Mouse (Mus musculus): ENCODE results near the gene Ostc. TPM values are rescaled to one million over a fixed set of nuclear protein-coding genes. Genes with fewer than 3 reads are reported as not detected.
A peak's percentile ranks its signal among the peaks of the same experiment; 100 is the strongest.

The Ostc gene
- polyA plus RNA-seq, 1 experiment from 2014 or later = 387 TPM

DNA sequence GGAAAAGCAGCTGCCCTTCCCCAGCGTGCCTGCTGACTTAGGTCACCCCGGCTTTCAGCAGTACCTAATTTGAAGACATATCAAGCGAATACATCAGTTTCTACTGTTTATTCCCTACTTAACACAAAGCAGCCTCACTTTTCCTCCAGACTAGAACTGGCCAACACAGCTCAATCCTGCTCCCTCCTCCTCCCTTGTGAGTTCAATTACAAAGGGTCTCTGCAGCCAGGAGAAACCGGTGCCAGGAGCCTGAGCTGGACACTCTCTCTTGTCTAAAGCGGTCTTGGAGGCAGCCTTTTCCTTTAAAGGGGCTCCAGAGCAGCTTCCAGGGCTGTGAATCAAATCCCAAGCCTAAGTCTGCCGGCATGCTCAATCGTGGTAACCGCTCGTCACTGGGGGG is 27.1 kb downstream of the Ostc start:
- peak; percentile 34 for ATAC-seq (ENCODE audit: insufficient number of reproducible peaks, low FRiP score, low TSS enrichment, low read depth)
- Histone ChIP-seq H3K27me3 (no peaks in the 10 kb centered on the region), H3K9me3 (replicated peaks) (no peaks in the 10 kb centered on the region), H3K27ac (replicated peaks) (no peak overlapping the region), H3K4me2 (replicated peaks) (no peak overlapping the region), H3K36me3 (no peaks in the 10 kb centered on the region), H3K9ac (no peak overlapping the region), H3K4me3 (replicated peaks) (no peak overlapping the region), H3K4me1 (no peaks in the 10 kb centered on the region)
- WGBS = 77% methylated on average over 9 of the region's 9 CpGs

DNA sequence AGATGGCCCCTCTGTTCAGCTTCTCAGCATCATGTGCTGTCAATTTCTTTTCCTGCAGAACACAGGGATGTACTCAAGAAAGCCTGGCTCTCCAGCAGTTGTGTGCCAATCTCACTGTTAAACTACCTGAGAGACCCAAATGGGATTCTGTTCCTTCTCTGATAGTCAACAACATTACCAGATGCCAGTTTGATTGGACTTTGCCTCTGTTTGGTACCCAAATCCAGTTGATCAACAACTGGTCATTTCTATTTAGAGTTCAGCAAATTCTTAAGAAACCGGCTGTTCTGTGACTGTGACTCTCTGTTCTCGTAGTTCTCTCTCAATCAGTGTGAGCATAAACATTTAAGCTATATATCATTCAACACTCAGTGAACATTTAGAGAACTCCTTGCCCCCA is 28.0 kb downstream of the Ostc start:
- no peaks in the 10 kb centered on the region for H3K36me3 ChIP-seq
- 89% methylated on average over 2 of the region's 2 CpGs for WGBS
- no peak overlapping the region for H3K4me2 ChIP-seq (replicated peaks)
- no peak overlapping the region for H3K4me3 ChIP-seq (replicated peaks)
- H3K4me1 ChIP-seq = no peaks in the 10 kb centered on the region
- no peak overlapping the region for H3K27ac ChIP-seq (replicated peaks)
- no peak overlapping the region for H3K9ac ChIP-seq
- no peaks in the 10 kb centered on the region for H3K9me3 ChIP-seq (replicated peaks)
- H3K27me3 ChIP-seq = no peaks in the 10 kb centered on the region
- no peak for ATAC-seq (ENCODE audit: insufficient number of reproducible peaks, low FRiP score, low TSS enrichment, low read depth)

DNA sequence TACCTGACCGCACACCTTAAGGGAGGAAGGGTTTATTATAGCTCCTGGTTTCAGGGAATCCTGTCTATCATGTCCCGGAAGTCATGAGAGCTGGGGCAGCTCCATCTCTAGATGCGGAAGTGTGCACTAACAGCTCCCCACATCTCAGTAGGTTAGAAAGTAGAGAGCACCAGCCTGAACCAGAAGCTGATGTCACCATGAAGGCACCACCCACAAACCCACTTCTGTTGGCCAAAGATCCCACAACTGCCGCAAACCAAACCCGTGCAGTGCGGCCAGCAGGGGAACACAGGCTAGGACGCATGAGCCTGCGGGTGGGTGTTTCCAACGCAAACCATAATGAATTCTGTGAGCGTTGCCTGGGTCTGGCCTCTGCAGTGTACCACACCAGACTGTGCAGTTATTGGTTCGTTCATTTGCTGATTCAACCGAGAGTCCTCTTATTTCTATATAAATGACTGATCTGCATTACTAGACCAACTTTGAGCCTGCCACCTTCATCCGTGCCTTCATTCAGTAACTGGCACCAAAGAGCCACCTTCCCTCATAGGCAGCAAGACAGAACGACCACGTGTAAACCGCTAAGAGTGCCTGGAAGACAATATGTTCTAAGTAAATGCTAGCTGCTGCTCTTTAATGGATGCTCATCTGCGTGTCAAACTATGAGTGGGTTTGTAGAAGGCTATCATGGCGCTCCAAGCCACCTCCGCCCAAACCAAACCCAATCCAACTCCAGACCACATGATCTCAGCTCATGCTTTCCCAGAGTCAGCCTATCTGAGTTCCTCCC is 31.4 kb downstream of the Ostc start:
- H3K9me3 ChIP-seq (replicated peaks) = no peaks in the 10 kb centered on the region
- H3K36me3 ChIP-seq = no peaks in the 10 kb centered on the region
- no peak overlapping the region for H3K4me3 ChIP-seq (replicated peaks)
- H3K27ac ChIP-seq (replicated peaks) = no peak overlapping the region
- no peak overlapping the region for H3K4me2 ChIP-seq (replicated peaks)
- no peaks in the 10 kb centered on the region for H3K27me3 ChIP-seq
- 93% methylated on average over 19 of the region's 19 CpGs for WGBS
- H3K9ac ChIP-seq = no peak overlapping the region
- no peak for ATAC-seq (ENCODE audit: insufficient number of reproducible peaks, low FRiP score, low TSS enrichment, low read depth)
- 0 out of 2 replicates have a peak, but pooled peaks cover 2% of the 10 kb centered on the region for H3K4me1 ChIP-seq

DNA sequence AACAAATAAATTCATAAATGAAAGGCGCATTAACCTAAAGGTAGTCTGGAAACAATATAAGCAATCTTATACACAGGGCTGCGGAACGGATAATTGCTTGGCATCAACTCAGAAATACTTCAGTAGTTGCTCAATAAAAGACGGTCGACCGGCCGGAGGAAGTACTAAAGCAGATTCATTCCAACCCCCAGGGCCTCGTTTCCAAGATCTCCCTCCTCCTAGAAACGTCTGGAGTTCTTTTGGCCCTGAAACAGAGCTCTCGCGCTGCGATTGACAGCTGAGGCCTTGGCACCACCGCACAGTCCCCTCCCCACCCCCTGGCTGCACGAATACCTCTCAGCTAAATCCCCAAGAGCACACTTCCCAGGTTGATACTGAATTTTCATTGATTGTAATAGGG is 38.0 kb downstream of the Ostc start:
- Histone ChIP-seq H3K36me3 (no peaks in the 10 kb centered on the region), H3K27ac (replicated peaks) (no peak overlapping the region), H3K9ac (no peak overlapping the region), H3K4me1 (0 out of 2 replicates have a peak, but pooled peaks cover 7% of the 10 kb centered on the region), H3K4me3 (replicated peaks) (no peak overlapping the region), H3K27me3 (no peaks in the 10 kb centered on the region), H3K4me2 (replicated peaks) (no peak overlapping the region), H3K9me3 (replicated peaks) (no peaks in the 10 kb centered on the region)
- no peak for ATAC-seq (ENCODE audit: insufficient number of reproducible peaks, low FRiP score, low TSS enrichment, low read depth)
- 25% methylated on average over 14 of the region's 14 CpGs for WGBS

DNA sequence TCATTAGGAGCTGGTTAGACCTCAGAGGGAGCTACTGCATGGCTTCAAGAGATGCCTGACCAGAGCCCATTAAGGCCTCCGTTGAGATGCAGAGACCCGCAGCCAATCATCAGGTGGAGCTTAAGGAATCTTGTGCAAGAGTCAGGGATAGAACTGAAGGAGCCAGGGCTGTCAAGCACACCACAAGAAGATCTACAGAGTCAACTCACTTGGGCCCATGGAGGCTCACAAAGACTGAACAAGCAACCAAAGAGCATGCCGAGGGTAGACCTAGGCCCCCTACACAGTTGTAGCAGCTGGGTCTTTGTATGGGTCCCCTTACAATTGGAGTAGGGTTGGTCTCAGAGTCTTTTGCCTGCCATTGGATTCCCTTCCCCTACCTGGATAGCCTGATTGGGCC is 46.7 kb downstream of the Ostc start:
- Histone ChIP-seq H3K4me3 (replicated peaks) (no peak overlapping the region), H3K4me2 (replicated peaks) (no peak overlapping the region), H3K4me1 (no peaks in the 10 kb centered on the region), H3K36me3 (no peaks in the 10 kb centered on the region), H3K27ac (replicated peaks) (no peak overlapping the region), H3K9ac (no peak overlapping the region), H3K9me3 (replicated peaks) (no peaks in the 10 kb centered on the region), H3K27me3 (no peaks in the 10 kb centered on the region)
- 88% methylated on average over 3 of the region's 3 CpGs for WGBS
- no peak for ATAC-seq (ENCODE audit: insufficient number of reproducible peaks, low FRiP score, low TSS enrichment, low read depth)

DNA sequence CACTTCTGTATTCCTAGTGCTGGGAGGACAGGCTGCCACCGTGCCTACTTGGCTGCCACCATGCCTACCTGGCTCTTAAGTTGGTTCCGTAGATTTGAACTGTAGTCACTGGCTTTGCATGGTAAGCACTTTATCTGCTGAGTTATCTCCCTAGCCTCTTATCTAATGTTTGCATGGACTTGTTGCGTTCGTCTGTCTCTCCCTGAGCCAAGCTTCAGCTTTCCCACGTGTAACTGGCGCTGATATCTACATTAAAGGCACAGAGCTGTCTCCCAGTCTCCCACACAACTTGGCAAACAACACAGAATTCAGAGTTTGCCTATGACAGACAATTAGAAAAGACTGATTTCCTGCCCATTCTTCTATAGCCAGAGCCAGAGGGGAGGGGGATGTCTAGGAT is 48.6 kb downstream of the Ostc start:
- Histone ChIP-seq H3K36me3 (no peaks in the 10 kb centered on the region), H3K4me1 (no peaks in the 10 kb centered on the region), H3K9ac (no peak overlapping the region), H3K9me3 (replicated peaks) (no peaks in the 10 kb centered on the region), H3K27ac (replicated peaks) (no peak overlapping the region), H3K4me2 (replicated peaks) (no peak overlapping the region), H3K27me3 (no peaks in the 10 kb centered on the region), H3K4me3 (replicated peaks) (no peak overlapping the region)
- no peak for ATAC-seq (ENCODE audit: insufficient number of reproducible peaks, low FRiP score, low TSS enrichment, low read depth)
- 78% methylated on average over 6 of the region's 6 CpGs for WGBS

DNA sequence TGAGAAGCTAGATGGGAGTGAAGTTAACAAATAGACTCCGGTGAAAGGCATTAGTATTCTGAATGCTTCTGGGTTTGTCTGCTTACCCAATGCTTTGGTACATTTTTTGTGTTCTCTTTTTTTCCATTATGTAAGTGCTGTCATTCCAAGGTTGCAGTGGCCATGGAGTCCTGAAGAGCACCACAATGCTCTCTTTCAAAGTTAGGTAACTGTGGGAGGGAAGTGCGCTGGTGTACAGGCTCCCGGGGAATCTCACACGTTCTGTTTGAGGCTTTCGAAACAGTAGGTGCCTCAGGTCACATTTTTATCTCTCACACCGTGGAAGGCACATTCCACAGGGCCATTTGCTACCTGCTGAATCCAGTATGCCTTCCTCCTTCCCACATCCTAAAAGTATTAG is 59.7 kb downstream of the Ostc start:
- Histone ChIP-seq H3K9me3 (replicated peaks) (no peaks in the 10 kb centered on the region), H3K36me3 (no peaks in the 10 kb centered on the region), H3K4me3 (replicated peaks) (no peak overlapping the region), H3K27me3 (no peaks in the 10 kb centered on the region), H3K27ac (replicated peaks) (no peak overlapping the region), H3K9ac (no peak overlapping the region), H3K4me2 (replicated peaks) (no peak overlapping the region), H3K4me1 (peaks cover 17% of the 10 kb centered on the region; the same call in 1 of the 2 replicates)
- WGBS = 40% methylated on average over 6 of the region's 6 CpGs
- ATAC-seq (ENCODE audit: insufficient number of reproducible peaks, low FRiP score, low TSS enrichment, low read depth) = no peak

DNA sequence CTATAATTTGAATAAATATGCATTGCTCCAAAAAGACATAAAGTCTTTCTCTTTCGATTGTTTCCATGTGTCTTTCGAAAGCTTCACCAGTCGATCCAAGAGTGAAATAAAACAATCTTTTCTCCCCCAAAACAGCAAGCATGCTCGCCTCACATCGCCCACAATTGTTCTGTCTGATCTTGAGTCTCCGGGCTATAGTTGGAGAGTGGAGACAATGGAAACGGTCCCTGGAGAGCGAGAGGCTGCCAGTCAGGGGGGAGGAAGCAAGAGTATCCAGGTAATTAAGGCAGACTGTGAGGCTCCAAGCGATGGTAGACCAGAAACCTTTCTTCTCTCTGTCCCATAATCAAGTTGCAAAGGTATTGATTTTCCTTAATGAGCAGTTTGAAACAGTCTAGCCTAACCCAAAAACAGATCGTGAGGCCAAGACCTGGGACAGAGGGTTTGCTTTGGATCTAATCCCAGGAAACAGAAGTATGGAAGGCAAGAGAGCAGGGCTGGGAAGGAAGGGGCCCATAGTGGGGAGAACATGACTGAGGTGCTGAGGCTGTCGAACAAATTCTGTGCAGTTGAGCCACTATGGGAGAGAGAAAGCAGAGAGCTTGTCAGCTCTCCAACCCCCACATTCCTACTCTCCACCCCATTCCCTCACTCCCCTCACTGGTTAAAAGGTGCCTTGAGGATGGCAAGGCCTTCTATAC is 63.0 kb downstream of the Ostc start:
- Histone ChIP-seq H3K36me3 (no peaks in the 10 kb centered on the region), H3K4me1 (peaks cover 17% of the 10 kb centered on the region; the same call in 1 of the 2 replicates), H3K27me3 (no peaks in the 10 kb centered on the region), H3K9me3 (replicated peaks) (no peaks in the 10 kb centered on the region), H3K4me2 (replicated peaks) (peak overlapping the region; percentile 21; the same call in 1 of the 2 replicates), H3K27ac (replicated peaks) (peak overlapping the region; percentile 71), H3K9ac (no peak overlapping the region), H3K4me3 (replicated peaks) (no peak overlapping the region)
- 37% methylated on average over 11 of the region's 11 CpGs for WGBS
- peak; percentile 72 for ATAC-seq (ENCODE audit: insufficient number of reproducible peaks, low FRiP score, low TSS enrichment, low read depth)

Other genes with a start within 250 kb of the Ostc start
- 0.09 and 0.24 TPM in 2 replicates for gene Etnppl, start 92.0 kb downstream of the Ostc start, polyA plus RNA-seq (2015; fragmentation: Nextera tagmentation; extraction: Ambion mirVana)
- gene Rpl34, start 21.0 kb upstream of the Ostc start, polyA plus RNA-seq (2015; fragmentation: Nextera tagmentation; extraction: Ambion mirVana) = 948 and 971 TPM in 2 replicates

Data from embryonic facial prominence, embryonic 15.5 days (tissue).